Mouse (Mus musculus) adrenal gland, postnatal 10 days (tissue): ENCODE data around the gene Vmn2r77. TPM values are rescaled to one million over a fixed set of nuclear protein-coding genes. Genes with fewer than 3 reads are reported as not detected.
A peak's percentile ranks its signal among the peaks of the same experiment; 100 is the strongest.
"Not testable (repeated sequence)": the region's sequence is repeated elsewhere in the genome, so short reads cannot be mapped to it uniquely, and the experiment has no call there.

Source experiments
- DNase-seq: peaks from one replicate; pipeline ENCODE4 v3.0.0; 2021; ENCODE audit warnings: mixed read lengths
- long read RNA-seq, 2 experiments: library from polyadenylated mRNA; stranded (forward); transcript quantifications; one replicate each; pipeline ENCODE4 v2.0.0; 2021
- total RNA-seq, 2 experiments: library from RNA; stranded (reverse); gene quantifications; 2 replicates each; pipeline ENCODE4 v1.2.3; 2021

Vmn2r77 gene
- total RNA-seq = not detected
- long read RNA-seq, experiment 1 = 0 reads
- long read RNA-seq, experiment 2 = 0 reads

GRCm38 (mm10) chr7:86794727-86795126 lies at the start of gene Vmn2r77:
Gene Vmn2r77, plus strand, starts transcription at chr7:86795027.
- DNase-seq = no peak

- no peak for DNase-seq
Observed at GRCm38 (mm10) chr7:86760751-86761150, 34.1 kb upstream of the Vmn2r77 start.

GRCm38 (mm10) chr7:86764628-86765027 lies 30.2 kb upstream of the Vmn2r77 start:
- no peak for DNase-seq

GRCm38 (mm10) chr7:86771621-86772020 lies 23.2 kb upstream of the Vmn2r77 start:
- no peak for DNase-seq

GRCm38 (mm10) chr7:86775617-86776325 lies 19.1 kb upstream of the Vmn2r77 start, which contains the start of gene Folh1:
Gene Folh1, minus strand, starts transcription at chr7:86775943.
- peak; percentile 13 for DNase-seq

- DNase-seq = not testable (repeated sequence)
Observed at GRCm38 (mm10) chr7:86815241-86815640, 20.4 kb downstream of the Vmn2r77 start.

GRCm38 (mm10) chr7:86815716-86816115 lies 20.9 kb downstream of the Vmn2r77 start:
- not testable (repeated sequence) for DNase-seq

- DNase-seq = no peak
Observed at GRCm38 (mm10) chr7:86816466-86816865, 21.6 kb downstream of the Vmn2r77 start.

Other genes with a start within 250 kb of the Vmn2r77 start
- gene Olfr295, start 211.2 kb upstream of the Vmn2r77 start, total RNA-seq = not detected
- not detected for gene Olfr294, start 178.4 kb upstream of the Vmn2r77 start, total RNA-seq
- gene Olfr293, start 146.0 kb upstream of the Vmn2r77 start, total RNA-seq = not detected
- gene Olfr292, start 106.7 kb upstream of the Vmn2r77 start, total RNA-seq = not detected
- under 1 TPM; 0.58 to 0.87 TPM for gene Folh1, start 19.1 kb upstream of the Vmn2r77 start, total RNA-seq
- not detected for gene Vmn2r78, start 120.1 kb downstream of the Vmn2r77 start, total RNA-seq
- under 1 TPM in 1 of 2 experiments, not detected in 1; 0.03 TPM for gene Vmn2r79, start 201.1 kb downstream of the Vmn2r77 start, total RNA-seq